Mouse (Mus musculus): ENCODE measurements around the gene Olfr1178.

Olfr1178 gene

GRCm38 (mm10) chr2:88386762-88387161 lies at the start of gene Olfr1178:
Gene Olfr1178, plus strand, starts transcription at chr2:88387062.
- no peak for DNase-seq

GRCm38 (mm10) chr2:88346392-88346791 lies 40.5 kb upstream of the Olfr1178 start, which contains the start of gene Olfr1177-ps:
Gene Olfr1177-ps, minus strand, starts transcription at chr2:88346492.
- DNase-seq, result no peak

GRCm38 (mm10) chr2:88356304-88356703 lies 30.6 kb upstream of the Olfr1178 start:
- no peak for DNase-seq

GRCm38 (mm10) chr2:88406353-88406752 lies 19.5 kb downstream of the Olfr1178 start, which contains the start of gene Olfr1179:
Gene Olfr1179, minus strand, starts transcription at chr2:88406453.
- DNase-seq, result no peak

- DNase-seq, result no peak
Measured at GRCm38 (mm10) chr2:88419051-88419450, 32.2 kb downstream of the Olfr1178 start, which contains the start of gene Olfr1180. Gene Olfr1180, minus strand, starts transcription at chr2:88419151.

GRCm38 (mm10) chr2:88426071-88426470 lies 39.2 kb downstream of the Olfr1178 start, which contains the start of gene Olfr1181:
Gene Olfr1181, minus strand, starts transcription at chr2:88426171.
- no peak for DNase-seq

- no peak for DNase-seq
Measured at GRCm38 (mm10) chr2:88449031-88449430, 62.2 kb downstream of the Olfr1178 start, which contains the start of gene Gm13757. Gene Gm13757, minus strand, starts transcription at chr2:88449131.
